Comparison of ENCODE assay signal across 17 mouse cellular contexts in genomic region chr7:16337733-16338132, GRCm38 (mm10). TPM values are rescaled to one million over a fixed set of nuclear protein-coding genes. Genes with fewer than 3 reads are reported as not detected.
DNase-seq lines count a peak whose midpoint lies in the region; ATAC-seq and TF ChIP-seq lines count a peak whose summit lies in the region.
"Had no signal": no experiment of that assay in that cellular context is flagged by ENCODE, and none has a peak within 500 bp of the region (broad histone marks: within the 10 kb centered on the region; RNA-seq: fewer than 3 reads in every experiment).

No protein-coding gene starts in this region.

- no peak overlapping the region for H3K4me2 ChIP-seq in intestine, postnatal 0 days (replicated peaks; ENCODE audit: low read depth)
- no peak overlapping the region for H3K4me2 ChIP-seq in intestine, embryonic 16.5 days (ENCODE audit: low read depth, low read length)
- H3K4me2 ChIP-seq: forebrain, embryonic 13.5 days; limb, embryonic 13.5 days; neural tube, embryonic 13.5 days had no signal

- peaks cover 45% of the 10 kb centered on the region for H3K36me3 ChIP-seq in intestine, postnatal 0 days (ENCODE audit: control insufficient read depth, insufficient read depth)
- peaks cover 15% of the 10 kb centered on the region for H3K36me3 ChIP-seq in intestine, embryonic 16.5 days (ENCODE audit: control insufficient read depth, insufficient read depth, low read length)
- H3K36me3 ChIP-seq in spleen, adult 2 months (ENCODE audit: control insufficient read depth, insufficient read depth, low read length) = peaks cover 14% of the 10 kb centered on the region

- no peak for DNase-seq in spleen, adult 2 months (ENCODE audit: low read depth in 1 of 2, low spot score in 2 of 2)
- no peak for DNase-seq in spleen, postnatal 14 days (ENCODE audit: low spot score in 2 of 2)
- no peak for DNase-seq in adrenal gland, postnatal 14 days
- DNase-seq in cerebellum, adult 9-11 months = no peak
- DNase-seq: adrenal gland, adult 2 months; cerebellum, adult 11-12 months; gastrocnemius, postnatal 36 days; heart, postnatal 36 days; kidney, adult 11 months; right cerebral cortex, postnatal 25 days had no signal

- ATAC-seq in intestine, postnatal 0 days = no peak
- no peak for ATAC-seq in intestine, embryonic 16.5 days
- ATAC-seq: forebrain, embryonic 13.5 days had no signal

- no peaks in the 10 kb centered on the region for H3K27me3 ChIP-seq in intestine, postnatal 0 days (replicated peaks; ENCODE audit: control insufficient read depth, insufficient read depth, low read length)
- H3K27me3 ChIP-seq in intestine, embryonic 16.5 days (replicated peaks; ENCODE audit: control insufficient read depth, insufficient read depth, low read length) = no peaks in the 10 kb centered on the region
- H3K27me3 ChIP-seq in spleen, adult 2 months (ENCODE audit: control insufficient read depth, insufficient read depth, low read length) = no peaks in the 10 kb centered on the region
- H3K27me3 ChIP-seq: forebrain, embryonic 13.5 days; limb, embryonic 13.5 days; megakaryocyte, embryonic 14.5 days; neural tube, embryonic 13.5 days had no signal

- TF ChIP-seq CTCF in intestine, postnatal 0 days (IDR thresholded peaks at IDR 0.05; ENCODE audit: low read depth) = peak; percentile 58
- peak; percentile 6; the same call in 1 of the 2 replicates for TF ChIP-seq CTCF in spleen, adult 2 months (IDR thresholded peaks at IDR 0.05; ENCODE audit: extremely low read depth, insufficient read depth, insufficient read length, insufficient replicate concordance)
- TF ChIP-seq CTCF in cortical plate, adult 2 months (IDR thresholded peaks at IDR 0.05; ENCODE audit: extremely low read depth, insufficient read depth, low read length) = peak; percentile 26; the same call in 1 of the 2 replicates

- 74% methylated on average over 2 of the region's 2 CpGs for WGBS in intestine, postnatal 0 days
- WGBS in intestine, embryonic 16.5 days = 69% methylated on average over 2 of the region's 2 CpGs
- WGBS in spleen, adult 2 months = 77% methylated on average over 2 of the region's 2 CpGs

- no peak overlapping the region for H3K4me3 ChIP-seq in intestine, postnatal 0 days (ENCODE audit: low read depth, low read length)
- no peak overlapping the region for H3K4me3 ChIP-seq in intestine, embryonic 16.5 days (ENCODE audit: low read length)
- H3K4me3 ChIP-seq in spleen, adult 2 months (ENCODE audit: extremely low read depth, insufficient read depth, insufficient read length) = no peak overlapping the region
- no peak overlapping the region for H3K4me3 ChIP-seq in cortical plate, adult 2 months (ENCODE audit: insufficient read depth, low read length)
- H3K4me3 ChIP-seq: forebrain, embryonic 13.5 days; limb, embryonic 13.5 days; neural tube, embryonic 13.5 days had no signal

- no peak overlapping the region for H3K9ac ChIP-seq in intestine, postnatal 0 days (ENCODE audit: low read depth, low read length)
- no peak overlapping the region for H3K9ac ChIP-seq in intestine, embryonic 16.5 days (ENCODE audit: low read depth, low read length)
- H3K9ac ChIP-seq: forebrain, embryonic 13.5 days; limb, embryonic 13.5 days; neural tube, embryonic 13.5 days had no signal

- no peaks in the 10 kb centered on the region for H3K4me1 ChIP-seq in intestine, postnatal 0 days (replicated peaks; ENCODE audit: control insufficient read depth, insufficient read depth, low read length)
- H3K4me1 ChIP-seq in intestine, embryonic 16.5 days (ENCODE audit: control insufficient read depth, insufficient read depth, low read length) = no peaks in the 10 kb centered on the region
- H3K4me1 ChIP-seq in spleen, adult 2 months (ENCODE audit: control insufficient read depth, insufficient read depth, insufficient read length) = no peaks in the 10 kb centered on the region
- H3K4me1 ChIP-seq in cortical plate, adult 2 months (ENCODE audit: control insufficient read depth, insufficient read depth, low read length) = no peaks in the 10 kb centered on the region
- H3K4me1 ChIP-seq: forebrain, embryonic 13.5 days; limb, embryonic 13.5 days; neural tube, embryonic 13.5 days had no signal

- TF ChIP-seq POLR2A in spleen, adult 2 months (IDR thresholded peaks at IDR 0.05; ENCODE audit: low read depth, low read length) = no peak
- no peak for TF ChIP-seq POLR2A in cortical plate, adult 2 months (IDR thresholded peaks at IDR 0.05; ENCODE audit: extremely low read depth, insufficient read depth, low read length)

- no peak overlapping the region for H3K27ac ChIP-seq in intestine, postnatal 0 days (ENCODE audit: low read depth, low read length)
- H3K27ac ChIP-seq in intestine, embryonic 16.5 days (ENCODE audit: low read length) = no peak overlapping the region
- no peak overlapping the region for H3K27ac ChIP-seq in spleen, adult 2 months (ENCODE audit: insufficient read depth, low read length)
- H3K27ac ChIP-seq in cortical plate, adult 2 months (ENCODE audit: insufficient read depth, low read length) = no peak overlapping the region
- H3K27ac ChIP-seq: forebrain, embryonic 13.5 days; limb, embryonic 13.5 days; neural tube, embryonic 13.5 days had no signal

- no peaks in the 10 kb centered on the region for H3K9me3 ChIP-seq in intestine, postnatal 0 days (ENCODE audit: control insufficient read depth)
- H3K9me3 ChIP-seq in intestine, embryonic 16.5 days (ENCODE audit: control insufficient read depth, low read length) = no peaks in the 10 kb centered on the region
- H3K9me3 ChIP-seq: forebrain, embryonic 13.5 days; limb, embryonic 13.5 days; megakaryocyte, embryonic 14.5 days; neural tube, embryonic 13.5 days had no signal

RNA-seq across cellular contexts. Expression of gene Bbc3, which starts 29.5 kb away (rescaled TPM):
- polyA plus RNA-seq in intestine, postnatal 0 days (2015; fragmentation: Nextera tagmentation; extraction: Ambion mirVana) = 6.6 and 7.0 TPM in 2 replicates
- 6.2 and 6.6 TPM in 2 replicates for polyA plus RNA-seq in intestine, embryonic 16.5 days (2015; fragmentation: Nextera tagmentation; extraction: Ambion mirVana)
- polyA plus RNA-seq in spleen, adult 2 months (2012; rRNA removed) = 22.9 and 45.7 TPM in 2 replicates
- polyA plus RNA-seq in cortical plate, adult 2 months (2012; rRNA removed) = 8.1 and 11.2 TPM in 2 replicates
- total RNA-seq in adrenal gland, postnatal 14 days (2021) = 5.8 and 11.6 TPM in 2 replicates

RNA-seq across cellular contexts. Expression of gene Sae1, which starts 49.9 kb away (rescaled TPM):
- polyA plus RNA-seq in intestine, postnatal 0 days (2015; fragmentation: Nextera tagmentation; extraction: Ambion mirVana) = 90.7 and 91.5 TPM in 2 replicates
- polyA plus RNA-seq in intestine, embryonic 16.5 days (2015; fragmentation: Nextera tagmentation; extraction: Ambion mirVana) = 238 and 263 TPM in 2 replicates
- polyA plus RNA-seq in spleen, adult 2 months (2012; rRNA removed) = 16.7 and 20.7 TPM in 2 replicates
- polyA plus RNA-seq in cortical plate, adult 2 months (2012; rRNA removed) = 95.8 and 97.1 TPM in 2 replicates
- 62.3 and 72.1 TPM in 2 replicates for total RNA-seq in adrenal gland, postnatal 14 days (2021)

RNA-seq across cellular contexts. Expression of gene Ccdc9, which starts 51.1 kb away (rescaled TPM):
- 14.2 and 14.8 TPM in 2 replicates for polyA plus RNA-seq in intestine, postnatal 0 days (2015; fragmentation: Nextera tagmentation; extraction: Ambion mirVana)
- polyA plus RNA-seq in intestine, embryonic 16.5 days (2015; fragmentation: Nextera tagmentation; extraction: Ambion mirVana) = 19.8 and 20.8 TPM in 2 replicates
- polyA plus RNA-seq in spleen, adult 2 months (2012; rRNA removed) = 32.4 and 33.3 TPM in 2 replicates
- polyA plus RNA-seq in cortical plate, adult 2 months (2012; rRNA removed) = 68.9 and 79.1 TPM in 2 replicates
- total RNA-seq in adrenal gland, postnatal 14 days (2021) = 68.1 and 75.4 TPM in 2 replicates

Comparison
In these comparisons a context has a peak if more than half of its experiments do, and no peak if none do; other contexts are left out.
1. CTCF ChIP-seq: peak in every context shown above with its lines; median percentile 58 in intestine, postnatal 0 days; 26 in cortical plate, adult 2 months; 6 in spleen, adult 2 months.